Mouse (Mus musculus): Measurements from ENCODE around the gene Gbp2.
"Not testable (repeated sequence)": the region's sequence is repeated elsewhere in the genome, so short reads cannot be mapped to it uniquely, and the experiment has no call there.

Gene Gbp2

GRCm38 (mm10) chr3:142620111-142620955 is at the start of gene Gbp2:
TSS of gene Gbp2 (plus strand) at chr3:142620602.
- DNase-seq (ENCODE audit: low read depth in 1 of 2, low spot score in 2 of 2), result peak; percentile 9 to 13

GRCm38 (mm10) chr3:142570738-142571137 is 49.7 kb upstream of the Gbp2 start:
- no peak for DNase-seq (ENCODE audit: low read depth in 1 of 2, low spot score in 2 of 2)

- no peak for DNase-seq (ENCODE audit: low read depth in 1 of 2, low spot score in 2 of 2)
These were observed 43.3 kb upstream of the Gbp2 start for GRCm38 (mm10) chr3:142577108-142577507.

- no peak for DNase-seq (ENCODE audit: low read depth in 1 of 2, low spot score in 2 of 2)
These were observed 42.1 kb upstream of the Gbp2 start for GRCm38 (mm10) chr3:142578342-142578741.

GRCm38 (mm10) chr3:142583067-142583466 is 37.3 kb upstream of the Gbp2 start:
- no peak for DNase-seq (ENCODE audit: low read depth in 1 of 2, low spot score in 2 of 2)

GRCm38 (mm10) chr3:142587386-142587785 is 33.0 kb upstream of the Gbp2 start:
- DNase-seq (ENCODE audit: low read depth in 1 of 2, low spot score in 2 of 2), result no peak

GRCm38 (mm10) chr3:142588888-142589287 is 31.5 kb upstream of the Gbp2 start:
- no peak for DNase-seq (ENCODE audit: low read depth in 1 of 2, low spot score in 2 of 2)

- peak in 1 of 2 experiments; percentile 3 for DNase-seq (ENCODE audit: low read depth in 1 of 2, low spot score in 2 of 2)
These were observed 29.9 kb upstream of the Gbp2 start for GRCm38 (mm10) chr3:142590431-142591067.

- DNase-seq (ENCODE audit: low read depth in 1 of 2, low spot score in 2 of 2), result no peak
These were observed 25.9 kb upstream of the Gbp2 start, which contains the start of gene Gbp2b for GRCm38 (mm10) chr3:142594547-142594946. TSS of gene Gbp2b (plus strand) at chr3:142594847.

GRCm38 (mm10) chr3:142597923-142598322 is 22.5 kb upstream of the Gbp2 start:
- DNase-seq (ENCODE audit: low read depth in 1 of 2, low spot score in 2 of 2), result no peak

GRCm38 (mm10) chr3:142601675-142602074 is 18.7 kb upstream of the Gbp2 start:
- no peak for DNase-seq (ENCODE audit: low read depth in 1 of 2, low spot score in 2 of 2)

- no peak for DNase-seq (ENCODE audit: low read depth in 1 of 2, low spot score in 2 of 2)
These were observed 1.7 kb upstream of the Gbp2 start for GRCm38 (mm10) chr3:142618658-142619057.

GRCm38 (mm10) chr3:142619606-142620005 is 796 bp upstream of the Gbp2 start:
- no peak for DNase-seq (ENCODE audit: low read depth in 1 of 2, low spot score in 2 of 2)

GRCm38 (mm10) chr3:142620956-142621562 is 657 bp downstream of the Gbp2 start:
- DNase-seq (ENCODE audit: low read depth in 1 of 2, low spot score in 2 of 2), result no peak

- DNase-seq (ENCODE audit: low read depth in 1 of 2, low spot score in 2 of 2), result no peak
These were observed 10.0 kb downstream of the Gbp2 start for GRCm38 (mm10) chr3:142630385-142630784.

- no peak for DNase-seq (ENCODE audit: low read depth in 1 of 2, low spot score in 2 of 2)
These were observed 19.8 kb downstream of the Gbp2 start for GRCm38 (mm10) chr3:142640201-142640600.

GRCm38 (mm10) chr3:142645949-142646348 is 25.5 kb downstream of the Gbp2 start:
- DNase-seq (ENCODE audit: low read depth in 1 of 2, low spot score in 2 of 2), result peak in 1 of 2 experiments; percentile 28

GRCm38 (mm10) chr3:142647836-142648235 is 27.4 kb downstream of the Gbp2 start:
- not testable (repeated sequence) for DNase-seq (ENCODE audit: low read depth in 1 of 2, low spot score in 2 of 2)

GRCm38 (mm10) chr3:142650205-142650604 is 29.8 kb downstream of the Gbp2 start:
- DNase-seq (ENCODE audit: low read depth in 1 of 2, low spot score in 2 of 2), result no peak

- no peak for DNase-seq (ENCODE audit: low read depth in 1 of 2, low spot score in 2 of 2)
These were observed 44.3 kb downstream of the Gbp2 start for GRCm38 (mm10) chr3:142664723-142665122.

- no peak for DNase-seq (ENCODE audit: low read depth in 1 of 2, low spot score in 2 of 2)
These were observed 54.2 kb downstream of the Gbp2 start for GRCm38 (mm10) chr3:142674607-142675006.
